Mouse (Mus musculus) retina, postnatal 1 day (tissue): ENCODE measurements around the gene Fam43b.

Source experiments
- DNase-seq: peaks from one replicate; pipeline ENCODE4 v3.0.0-alpha.2; 2012

Fam43b gene

GRCm38 (mm10) chr4:138347280-138347679 lies 49.0 kb downstream of the Fam43b start:
- DNase-seq: no peak

- DNase-seq: no peak
These were observed 51.3 kb downstream of the Fam43b start for GRCm38 (mm10) chr4:138344891-138345545.
